Mouse (Mus musculus) adrenal gland, postnatal 10 days (tissue): ENCODE data around the gene Pced1b. TPM values are rescaled to one million over a fixed set of nuclear protein-coding genes. Genes with fewer than 3 reads are reported as not detected.
"Not testable (repeated sequence)": the region's sequence is repeated elsewhere in the genome, so short reads cannot be mapped to it uniquely, and the experiment has no call there.

ENCODE experiments used
- DNase-seq: peaks from one replicate; pipeline ENCODE4 v3.0.0; 2021; ENCODE audit warnings: mixed read lengths
- total RNA-seq, 2 experiments: library from RNA; stranded (reverse); gene quantifications; 2 replicates each; pipeline ENCODE4 v1.2.3; 2021

Pced1b gene
- total RNA-seq, 2 experiments from 2014 or later, result 23.5 to 26.0 TPM

GRCm38 (mm10) chr15:97373203-97374084 is 126.5 kb downstream of the Pced1b start:
- DNase-seq, result peak; percentile 78

DNA sequence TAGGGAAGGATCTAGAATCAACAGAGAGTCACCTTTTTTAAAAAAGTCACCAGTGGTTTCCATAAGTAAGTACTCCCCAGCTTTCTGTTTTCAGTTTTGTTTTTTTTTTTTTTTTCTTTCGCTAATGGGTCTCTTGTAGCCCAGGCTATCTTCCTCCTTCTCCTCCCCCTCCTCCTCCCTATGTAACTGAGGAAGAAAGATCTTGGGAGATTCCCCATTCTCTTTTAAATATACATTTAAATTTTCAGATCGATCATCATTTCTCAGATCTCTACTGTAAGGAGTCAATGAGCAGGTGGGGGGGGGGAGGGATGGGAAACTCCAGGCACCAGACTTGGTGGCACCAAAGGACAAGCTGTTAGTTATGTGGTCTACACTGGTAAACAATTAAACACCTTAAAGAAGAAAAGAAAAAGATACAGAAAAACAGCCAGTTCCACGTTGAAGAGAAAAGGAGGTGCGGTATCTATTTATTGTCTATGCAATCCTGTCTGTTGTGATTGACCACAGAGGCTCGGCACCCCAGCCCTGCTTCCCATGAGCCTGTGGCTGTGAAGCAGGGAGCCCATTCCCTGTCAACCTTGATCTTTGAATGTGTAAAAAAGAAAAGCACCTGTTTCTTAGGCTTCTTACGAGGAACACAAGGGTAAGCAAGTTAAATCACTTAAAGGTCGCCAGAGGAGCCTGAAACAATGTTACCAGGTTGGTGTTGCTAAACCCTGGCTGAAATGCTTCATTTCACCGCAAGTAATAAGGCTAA is 127.4 kb downstream of the Pced1b start:
- DNase-seq, result no peak

DNA sequence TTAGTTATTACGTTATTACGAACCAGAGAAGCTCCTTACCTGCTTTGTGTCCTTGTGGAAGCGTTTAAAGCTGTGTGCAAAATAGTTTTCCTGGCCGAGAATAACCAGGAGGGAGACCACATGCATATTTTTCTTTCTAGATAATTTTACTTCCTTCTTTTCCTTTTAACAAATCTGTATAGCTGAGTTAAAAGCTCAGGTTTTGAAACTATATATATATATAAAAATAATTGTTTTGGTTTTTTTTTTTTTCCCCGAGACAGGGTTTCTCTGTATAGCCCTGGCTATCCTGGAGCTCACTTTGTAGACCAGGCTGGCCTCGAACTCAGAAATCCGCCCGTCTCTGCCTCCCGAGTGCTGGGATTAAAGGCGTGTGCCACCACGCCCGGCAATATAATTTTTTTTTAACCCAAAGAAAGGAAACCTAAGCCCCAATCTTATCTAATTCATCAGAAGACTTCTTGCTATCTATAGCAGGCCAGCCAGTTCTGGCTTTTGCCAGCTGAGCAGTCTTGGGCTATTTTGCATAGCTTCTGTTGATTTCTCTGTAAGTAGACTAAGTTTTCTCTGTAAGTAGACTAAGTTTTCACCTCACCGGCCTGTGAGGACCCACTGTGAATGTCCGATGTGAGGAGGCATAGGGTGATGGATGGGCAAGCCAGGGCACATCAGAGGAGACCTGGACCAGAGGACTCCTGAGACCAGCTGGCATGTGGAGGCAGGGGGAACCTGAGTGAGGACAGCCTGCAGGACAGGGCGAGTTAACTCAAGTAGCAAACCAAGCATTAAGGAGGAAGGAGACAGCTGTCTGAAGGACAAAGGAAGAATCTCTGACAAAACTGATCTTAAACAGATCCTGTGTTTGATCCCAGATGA is 128.2 kb downstream of the Pced1b start:
- no peak for DNase-seq

DNA sequence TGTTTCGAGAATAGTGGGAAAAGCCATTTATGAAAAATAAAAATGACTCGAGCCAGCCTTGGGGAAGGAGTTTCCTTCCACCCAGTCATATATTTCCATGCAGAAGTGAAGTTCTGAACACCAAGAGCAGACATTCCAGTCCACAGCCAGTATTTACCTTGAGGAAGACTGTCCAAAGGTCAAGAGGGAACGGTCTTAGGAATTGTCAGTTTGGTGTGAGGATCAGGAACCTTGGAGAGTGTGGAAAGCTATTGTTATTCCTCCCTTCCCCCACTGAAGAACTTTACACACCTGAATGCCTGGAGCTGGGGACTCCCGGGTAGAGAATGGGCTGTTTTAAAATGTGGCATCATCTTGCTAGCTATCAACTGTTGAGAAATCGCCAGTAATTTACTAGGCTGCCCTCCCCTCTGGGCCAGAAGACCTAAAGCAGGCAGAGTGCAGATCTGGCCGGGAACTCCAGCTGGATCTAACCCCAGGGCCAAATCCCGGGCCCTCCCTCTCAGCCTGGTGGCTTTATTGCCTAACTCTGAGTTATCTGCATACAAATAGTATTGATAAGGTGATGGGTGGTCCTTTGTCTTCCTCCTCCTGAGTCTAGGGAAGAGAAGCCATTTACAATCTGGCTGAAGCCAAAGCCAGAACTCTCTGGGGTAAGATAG is 129.3 kb downstream of the Pced1b start:
- peak; percentile 49 for DNase-seq

GRCm38 (mm10) chr15:97376792-97377222 is 129.9 kb downstream of the Pced1b start:
- peak; percentile 70 for DNase-seq

- DNase-seq, result no peak
Measured at GRCm38 (mm10) chr15:97378061-97378460, 131.2 kb downstream of the Pced1b start.

DNA sequence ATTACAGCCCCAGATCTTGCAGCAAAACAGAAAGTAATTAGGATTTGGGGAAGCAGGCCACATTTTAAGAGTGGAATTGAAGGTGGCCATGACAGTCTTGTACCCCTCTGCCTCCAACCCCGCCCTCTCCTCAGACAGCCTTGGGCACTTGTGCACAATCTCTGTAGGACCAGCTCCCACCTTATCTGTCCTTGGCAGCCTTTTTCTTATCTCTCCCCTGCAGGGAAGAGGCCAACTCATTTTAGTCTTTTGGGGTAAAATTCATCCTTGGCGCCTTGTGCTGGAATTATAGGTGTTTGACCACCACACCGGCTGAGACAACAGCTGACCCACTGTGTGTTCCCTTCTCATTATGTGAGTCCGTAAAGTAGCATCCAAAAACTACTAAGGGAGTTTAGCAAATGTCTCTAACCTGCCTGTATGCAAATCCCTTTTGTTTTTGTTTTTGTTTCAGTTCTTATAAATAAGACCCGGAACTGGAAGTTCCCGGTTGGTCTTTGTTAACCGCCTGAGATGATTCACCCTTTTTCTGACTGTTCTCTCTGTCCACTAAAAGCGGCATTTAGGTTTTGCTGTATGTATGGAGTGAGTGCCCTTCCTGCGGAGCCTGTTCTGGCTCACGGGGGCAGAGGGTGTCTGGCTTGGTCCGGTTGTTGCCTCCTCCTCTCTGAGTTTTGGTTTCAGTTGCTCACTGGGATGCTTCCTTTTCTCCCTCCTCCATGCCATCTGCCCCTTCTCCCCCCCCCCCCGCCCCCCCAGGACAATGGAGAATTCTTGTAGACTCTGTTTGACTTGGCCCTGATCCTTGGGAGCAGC is 132.8 kb downstream of the Pced1b start:
- DNase-seq, result peak; percentile 45

GRCm38 (mm10) chr15:97382567-97382966 is 135.7 kb downstream of the Pced1b start:
- DNase-seq, result no peak

DNA sequence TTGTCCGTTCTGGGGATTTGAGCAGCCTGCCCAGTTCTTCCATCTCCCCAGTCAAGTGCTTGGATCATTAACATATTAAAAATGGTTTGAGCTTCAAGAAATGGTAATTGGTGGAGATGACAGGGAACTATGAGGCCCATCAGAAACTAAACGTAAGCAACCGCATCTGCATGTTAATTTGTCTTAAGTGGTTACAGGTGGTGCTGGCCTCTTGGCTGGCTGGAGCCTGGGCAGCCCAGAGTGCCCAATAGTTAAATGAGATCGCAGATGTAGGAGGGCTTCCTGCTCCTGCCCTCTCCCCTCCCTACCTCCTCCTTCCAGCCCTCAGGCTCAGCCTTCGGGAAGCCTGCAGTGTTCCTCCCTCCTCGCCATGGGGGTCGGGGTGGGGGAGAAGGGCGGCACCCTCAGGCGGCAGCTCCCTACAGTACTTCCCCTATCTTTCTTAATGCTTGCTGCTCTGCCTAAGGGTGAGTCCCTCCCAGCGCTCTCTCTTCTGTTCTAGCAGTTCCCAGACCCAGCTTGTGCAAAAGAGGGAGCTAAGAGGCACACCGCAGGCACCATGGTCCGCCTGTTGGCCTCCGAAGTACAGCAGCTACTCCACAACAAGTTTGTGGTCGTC is 136.7 kb downstream of the Pced1b start:
- DNase-seq, result no peak

- no peak for DNase-seq
Measured at GRCm38 (mm10) chr15:97384170-97385018, 137.5 kb downstream of the Pced1b start.

GRCm38 (mm10) chr15:97385174-97385573 is 138.3 kb downstream of the Pced1b start:
- not testable (repeated sequence) for DNase-seq

DNA sequence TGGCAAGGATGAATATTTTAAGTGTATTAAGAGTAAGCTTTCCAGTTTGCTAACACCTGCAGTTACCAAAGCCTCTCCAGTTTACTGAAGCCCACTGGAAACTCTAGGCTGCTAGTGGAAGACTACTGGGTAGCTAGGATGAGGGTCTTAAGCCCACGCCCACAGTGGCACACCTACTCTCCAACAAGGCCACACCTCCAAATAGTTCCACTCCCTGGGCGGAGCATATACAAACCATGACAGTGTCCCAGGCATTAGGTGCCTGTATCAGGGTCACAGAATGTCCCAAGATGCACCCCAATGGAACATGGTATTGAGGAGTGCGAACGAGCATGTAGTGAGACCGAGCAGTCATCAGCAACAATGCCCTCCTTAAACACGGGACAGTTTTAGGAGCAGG is 140.9 kb downstream of the Pced1b start:
- DNase-seq, result no peak

DNA sequence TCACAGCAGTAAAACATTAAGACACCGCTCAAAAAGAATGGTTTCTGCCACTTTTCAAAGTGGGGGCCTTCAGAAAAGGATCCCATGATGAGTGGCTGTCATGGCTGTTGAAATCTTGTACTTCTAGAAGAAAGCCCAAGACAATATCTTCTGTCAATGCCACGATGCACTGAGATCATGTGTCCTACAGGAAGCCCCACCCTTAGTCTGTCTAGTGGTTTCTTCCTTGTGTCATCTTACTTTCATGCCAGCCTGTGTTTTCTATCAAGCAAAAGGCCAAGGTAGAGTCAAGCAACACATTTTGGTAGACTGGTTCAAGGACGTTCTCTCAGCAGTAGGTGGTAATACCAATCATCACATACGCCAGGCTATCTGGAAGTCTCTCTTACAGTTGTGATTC is 142.7 kb downstream of the Pced1b start:
- no peak for DNase-seq

GRCm38 (mm10) chr15:97390778-97391177 is 143.9 kb downstream of the Pced1b start:
- no peak for DNase-seq

- DNase-seq, result no peak
Measured at GRCm38 (mm10) chr15:97391436-97391835, 144.5 kb downstream of the Pced1b start.

DNA sequence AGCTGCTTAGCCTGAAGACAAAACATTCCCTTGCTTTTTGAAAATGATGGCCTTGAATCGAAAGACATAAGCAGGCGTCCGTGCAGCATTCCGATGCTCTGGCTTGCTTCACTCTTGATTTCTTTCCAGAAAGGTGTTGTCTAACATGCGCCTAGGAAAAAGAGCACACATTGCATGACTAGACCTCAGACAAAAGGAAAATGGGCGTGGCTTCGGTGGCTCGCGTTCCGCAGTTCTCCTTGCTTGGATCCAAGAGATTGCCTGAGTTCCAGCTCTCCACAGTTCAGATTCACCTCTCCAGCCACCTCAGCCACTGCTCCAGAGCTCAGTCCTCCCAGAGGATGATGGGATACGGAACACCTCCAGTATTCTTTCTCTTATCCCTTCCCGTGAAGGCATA is 147.7 kb downstream of the Pced1b start:
- DNase-seq, result no peak

GRCm38 (mm10) chr15:97396586-97397299 is 149.8 kb downstream of the Pced1b start:
- DNase-seq, result no peak

GRCm38 (mm10) chr15:97397793-97398192 is 150.9 kb downstream of the Pced1b start:
- DNase-seq, result no peak

DNA sequence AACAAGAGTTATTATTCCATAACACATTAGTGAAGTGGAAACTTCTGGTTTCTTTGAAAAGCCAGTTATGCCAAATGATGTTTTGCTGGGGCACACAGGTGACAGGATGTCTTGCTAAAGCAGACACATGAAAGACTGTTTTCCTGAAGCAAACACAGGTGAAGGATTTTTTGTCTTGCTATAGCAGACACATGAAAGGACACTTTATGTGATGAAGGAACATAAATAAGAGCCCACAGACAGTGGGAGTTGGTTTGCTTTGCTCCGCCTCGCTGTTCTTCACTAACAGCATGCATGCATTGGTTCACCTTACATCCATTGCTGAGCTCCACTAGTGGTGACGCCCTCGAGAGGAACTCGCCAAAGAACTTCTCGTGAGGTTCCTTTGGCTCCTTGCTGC is 154.0 kb downstream of the Pced1b start:
- no peak for DNase-seq
